Mouse (Mus musculus) layer of hippocampus, adult 8-10 months (tissue): ENCODE results near the gene Mthfsd. TPM values are rescaled to one million over a fixed set of nuclear protein-coding genes. Genes with fewer than 3 reads are reported as not detected.

Experiments
- DNase-seq, 2 experiments: peaks; one replicate each; pipeline ENCODE4 v3.0.0; 2022; ENCODE audit warnings: low spot score in 2 of 2
- total RNA-seq, 4 experiments: library from RNA; stranded (reverse); gene quantifications; 2 replicates each; pipeline ENCODE4 v1.2.4; 2022

The Mthfsd gene
- total RNA-seq, 4 experiments from 2014 or later, result 41.1 to 45.8 (median 44.7) TPM

- DNase-seq, result no peak
These were observed 18.4 kb downstream of the Mthfsd start for GRCm38 (mm10) chr8:121089631-121090380.

GRCm38 (mm10) chr8:121088871-121089630 lies 19.1 kb downstream of the Mthfsd start:
- DNase-seq, result no peak

- DNase-seq, result no peak
These were observed 19.9 kb downstream of the Mthfsd start for GRCm38 (mm10) chr8:121088281-121088680.

GRCm38 (mm10) chr8:121086004-121086900 lies 21.9 kb downstream of the Mthfsd start:
- DNase-seq, result no peak

GRCm38 (mm10) chr8:121085561-121085960 lies 22.6 kb downstream of the Mthfsd start:
- DNase-seq, result no peak

GRCm38 (mm10) chr8:121085011-121085410 lies 23.2 kb downstream of the Mthfsd start:
- DNase-seq, result no peak

GRCm38 (mm10) chr8:121084210-121084951 lies 23.8 kb downstream of the Mthfsd start, which contains the start of gene Foxf1:
Gene Foxf1, plus strand, starts transcription at chr8:121084386.
- no peak for DNase-seq

- no peak for DNase-seq
These were observed 24.3 kb downstream of the Mthfsd start for GRCm38 (mm10) chr8:121083936-121084209.

- DNase-seq, result no peak
These were observed 24.9 kb downstream of the Mthfsd start for GRCm38 (mm10) chr8:121083093-121083935.

- DNase-seq, result no peak
These were observed 25.7 kb downstream of the Mthfsd start for GRCm38 (mm10) chr8:121082218-121083092.

- DNase-seq, result no peak
These were observed 26.8 kb downstream of the Mthfsd start for GRCm38 (mm10) chr8:121081398-121081797.

GRCm38 (mm10) chr8:121080361-121081090 lies 27.7 kb downstream of the Mthfsd start:
- no peak for DNase-seq

GRCm38 (mm10) chr8:121079944-121080343 lies 28.2 kb downstream of the Mthfsd start:
- no peak for DNase-seq

- DNase-seq, result no peak
These were observed 29.0 kb downstream of the Mthfsd start for GRCm38 (mm10) chr8:121079201-121079600.

GRCm38 (mm10) chr8:121078721-121079120 lies 29.5 kb downstream of the Mthfsd start:
- no peak for DNase-seq

- no peak for DNase-seq
These were observed 31.6 kb downstream of the Mthfsd start for GRCm38 (mm10) chr8:121076555-121076954.

GRCm38 (mm10) chr8:121075936-121076335 lies 32.3 kb downstream of the Mthfsd start:
- DNase-seq, result no peak

GRCm38 (mm10) chr8:121074848-121075145 lies 33.4 kb downstream of the Mthfsd start:
- DNase-seq, result no peak
